Mouse (Mus musculus): ENCODE results near the gene Kcnk6. TPM values are rescaled to one million over a fixed set of nuclear protein-coding genes. Genes with fewer than 3 reads are reported as not detected.

The Kcnk6 gene
- polyA plus RNA-seq, 1 experiment from 2014 or later, result 1.5 TPM

DNA sequence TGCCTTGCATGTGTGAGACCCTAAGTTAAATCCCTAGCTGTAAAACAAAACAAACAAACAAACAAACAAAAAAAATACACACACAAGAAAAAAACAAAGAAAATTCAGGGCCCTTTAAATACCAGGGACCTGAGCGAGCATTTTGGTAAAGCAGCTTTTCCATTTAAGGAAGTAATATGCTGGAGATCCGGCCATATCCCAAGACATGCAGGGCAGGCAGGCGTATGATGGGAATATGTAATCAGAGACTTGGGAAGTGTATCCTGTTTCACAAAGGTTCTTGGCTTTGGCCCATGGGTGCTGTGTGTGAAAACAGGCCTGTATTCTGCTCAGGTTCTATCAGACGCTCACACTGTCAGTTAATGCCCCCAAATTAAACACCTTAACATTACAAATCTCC, 45.2 kb upstream of the Kcnk6 start:
- no peak for TF ChIP-seq CTCF (IDR thresholded peaks at IDR 0.05; ENCODE audit: low read depth)
- Histone ChIP-seq H3K9ac (ENCODE audit: low read depth, low read length) (no peak overlapping the region), H3K4me1 (replicated peaks; ENCODE audit: control insufficient read depth, insufficient read depth, low read length) (peaks cover 7% of the 10 kb centered on the region; the same call in 1 of the 2 replicates), H3K27me3 (replicated peaks; ENCODE audit: control insufficient read depth, insufficient read depth, low read length) (no peaks in the 10 kb centered on the region), H3K4me3 (ENCODE audit: low read depth, low read length) (no peak overlapping the region), H3K4me2 (replicated peaks; ENCODE audit: low read depth) (peak overlapping the region; percentile 37; the same call in 1 of the 2 replicates), H3K9me3 (ENCODE audit: control insufficient read depth) (no peaks in the 10 kb centered on the region), H3K27ac (ENCODE audit: low read depth, low read length) (no peak overlapping the region), H3K36me3 (ENCODE audit: control insufficient read depth, insufficient read depth) (no peaks in the 10 kb centered on the region)
- 59% methylated on average over 4 of the region's 4 CpGs for WGBS
- ATAC-seq, result no peak

GRCm38 (mm10) chr7:29276715-29277114, 44.4 kb upstream of the Kcnk6 start:
- whole genome bisulfite sequencing, result 62% methylated on average over 5 of the region's 5 CpGs

DNA sequence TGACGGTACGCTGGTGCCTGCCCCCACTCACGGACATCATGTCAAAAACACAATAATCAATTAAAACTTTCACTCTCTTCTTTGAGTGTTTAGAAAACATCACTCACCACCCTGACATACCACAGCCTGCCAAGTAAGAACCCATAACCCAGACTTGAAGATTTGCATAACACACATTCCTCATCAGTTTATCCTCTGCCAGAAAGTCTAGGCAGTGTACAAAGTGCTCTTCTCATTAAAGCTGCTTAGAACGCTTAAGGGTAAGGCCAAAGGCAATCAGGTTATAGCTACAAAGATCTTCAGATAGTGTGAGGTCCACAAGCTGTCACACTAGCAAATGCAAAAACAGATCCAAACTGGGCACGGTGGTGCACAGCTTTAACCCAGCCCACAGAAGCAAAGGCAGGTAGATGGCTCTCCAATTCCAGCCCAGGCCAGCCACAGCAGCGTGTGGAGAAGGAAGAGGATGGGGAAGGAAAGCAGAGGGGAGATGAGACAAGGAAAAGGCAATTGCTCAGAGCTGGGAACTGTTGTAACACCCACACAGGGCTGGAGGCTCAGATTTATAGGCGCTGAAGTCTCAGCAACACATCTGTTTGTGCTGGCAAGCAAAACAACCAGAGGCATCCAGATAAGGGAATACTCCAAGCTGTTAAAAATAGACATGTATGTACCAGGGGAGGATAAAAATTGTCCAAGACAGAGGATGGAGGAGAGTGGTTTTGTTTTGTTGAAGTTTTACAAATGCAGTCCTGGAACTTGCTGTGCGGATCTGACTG, 39.6 kb upstream of the Kcnk6 start:
- Histone ChIP-seq H3K9me3 (ENCODE audit: control insufficient read depth) (no peaks in the 10 kb centered on the region), H3K27ac (ENCODE audit: low read depth, low read length) (peak overlapping the region; percentile 23; the same call in 1 of the 2 replicates), H3K4me3 (ENCODE audit: low read depth, low read length) (no peak overlapping the region), H3K4me1 (replicated peaks; ENCODE audit: control insufficient read depth, insufficient read depth, low read length) (peaks cover 10% of the 10 kb centered on the region; the same call in 1 of the 2 replicates), H3K36me3 (ENCODE audit: control insufficient read depth, insufficient read depth) (no peaks in the 10 kb centered on the region), H3K9ac (ENCODE audit: low read depth, low read length) (no peak overlapping the region), H3K27me3 (replicated peaks; ENCODE audit: control insufficient read depth, insufficient read depth, low read length) (no peaks in the 10 kb centered on the region), H3K4me2 (replicated peaks; ENCODE audit: low read depth) (no peak overlapping the region)
- 39% methylated on average over 8 of the region's 8 CpGs for WGBS
- ATAC-seq, result no peak
- no peak for TF ChIP-seq CTCF (IDR thresholded peaks at IDR 0.05; ENCODE audit: low read depth)

More at GRCm38 (mm10) chr7:29276715-29277114, 44.4 kb upstream of the Kcnk6 start:
- H3K27ac ChIP-seq (ENCODE audit: low read depth, low read length), result no peak overlapping the region
- H3K9me3 ChIP-seq (ENCODE audit: control insufficient read depth), result no peaks in the 10 kb centered on the region
- no peak overlapping the region for H3K4me2 ChIP-seq (replicated peaks; ENCODE audit: low read depth)
- H3K4me1 ChIP-seq (replicated peaks; ENCODE audit: control insufficient read depth, insufficient read depth, low read length), result 0 out of 2 replicates have a peak, but pooled peaks cover 7% of the 10 kb centered on the region
- H3K9ac ChIP-seq (ENCODE audit: low read depth, low read length), result no peak overlapping the region
- no peak overlapping the region for H3K4me3 ChIP-seq (ENCODE audit: low read depth, low read length)
- TF ChIP-seq CTCF (IDR thresholded peaks at IDR 0.05; ENCODE audit: low read depth), result no peak
- H3K36me3 ChIP-seq (ENCODE audit: control insufficient read depth, insufficient read depth), result no peaks in the 10 kb centered on the region
- no peaks in the 10 kb centered on the region for H3K27me3 ChIP-seq (replicated peaks; ENCODE audit: control insufficient read depth, insufficient read depth, low read length)
- no peak for ATAC-seq

DNA sequence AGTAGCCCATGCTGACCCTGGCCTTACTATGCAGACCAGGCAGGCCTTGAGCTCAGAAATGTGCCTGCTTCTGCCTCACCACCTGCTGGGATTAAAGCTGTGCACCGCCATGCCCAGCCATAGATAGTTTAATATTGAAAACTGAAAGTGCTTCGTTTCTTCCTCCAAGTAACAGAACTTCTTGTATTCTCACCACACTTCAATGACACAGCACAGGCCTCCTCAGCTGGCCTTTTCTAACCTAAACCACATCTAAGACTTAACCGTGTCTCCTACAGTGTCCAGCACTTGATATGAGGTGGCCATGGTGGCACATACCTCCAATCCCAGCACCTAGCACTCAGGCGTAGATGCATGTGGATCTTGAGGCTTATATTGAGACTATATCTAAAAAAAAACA, 38.1 kb upstream of the Kcnk6 start:
- 67% methylated on average over 4 of the region's 4 CpGs for WGBS
- no peak for ATAC-seq
- no peak for TF ChIP-seq CTCF (IDR thresholded peaks at IDR 0.05; ENCODE audit: low read depth)
- no peaks in the 10 kb centered on the region for H3K9me3 ChIP-seq (ENCODE audit: control insufficient read depth)
- H3K27ac ChIP-seq (ENCODE audit: low read depth, low read length), result no peak overlapping the region
- no peaks in the 10 kb centered on the region for H3K27me3 ChIP-seq (replicated peaks; ENCODE audit: control insufficient read depth, insufficient read depth, low read length)
- H3K4me1 ChIP-seq (replicated peaks; ENCODE audit: control insufficient read depth, insufficient read depth, low read length), result peaks cover 10% of the 10 kb centered on the region; the same call in 1 of the 2 replicates
- no peak overlapping the region for H3K9ac ChIP-seq (ENCODE audit: low read depth, low read length)
- no peak overlapping the region for H3K4me2 ChIP-seq (replicated peaks; ENCODE audit: low read depth)
- no peak overlapping the region for H3K4me3 ChIP-seq (ENCODE audit: low read depth, low read length)
- no peaks in the 10 kb centered on the region for H3K36me3 ChIP-seq (ENCODE audit: control insufficient read depth, insufficient read depth)

DNA sequence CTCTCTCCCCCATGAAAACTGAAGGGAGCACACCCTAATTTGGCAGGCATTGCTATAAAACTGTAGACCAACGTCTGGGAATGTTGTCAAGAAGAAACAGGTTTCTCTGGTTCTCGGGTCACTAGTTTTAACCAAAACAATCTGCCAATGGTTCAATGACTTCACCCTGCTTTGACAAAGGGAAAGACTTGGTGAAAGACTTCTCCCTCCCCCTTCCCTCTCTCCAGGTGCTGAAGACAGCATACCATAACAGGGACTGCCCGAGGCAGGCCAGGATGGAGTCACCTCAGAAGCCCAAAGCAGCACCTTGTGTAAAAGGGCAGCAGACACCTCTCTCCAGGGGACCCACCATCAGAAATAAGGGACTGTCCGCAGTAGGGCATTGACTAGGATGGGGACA, 34.6 kb upstream of the Kcnk6 start:
- Histone ChIP-seq H3K27me3 (replicated peaks; ENCODE audit: control insufficient read depth, insufficient read depth, low read length) (no peaks in the 10 kb centered on the region), H3K9ac (ENCODE audit: low read depth, low read length) (no peak overlapping the region), H3K4me2 (replicated peaks; ENCODE audit: low read depth) (no peak overlapping the region), H3K36me3 (ENCODE audit: control insufficient read depth, insufficient read depth) (no peaks in the 10 kb centered on the region), H3K9me3 (ENCODE audit: control insufficient read depth) (no peaks in the 10 kb centered on the region), H3K27ac (ENCODE audit: low read depth, low read length) (no peak overlapping the region; the same call in 1 of the 2 replicates), H3K4me3 (ENCODE audit: low read depth, low read length) (no peak overlapping the region), H3K4me1 (replicated peaks; ENCODE audit: control insufficient read depth, insufficient read depth, low read length) (peaks cover 4% of the 10 kb centered on the region; the same call in 1 of the 2 replicates)
- no peak for TF ChIP-seq CTCF (IDR thresholded peaks at IDR 0.05; ENCODE audit: low read depth)
- ATAC-seq, result no peak
- WGBS, result 35% methylated on average over 4 of the region's 4 CpGs

- Histone ChIP-seq H3K27ac (ENCODE audit: low read depth, low read length) (peak overlapping the region; percentile 11; the same call in 1 of the 2 replicates), H3K9me3 (ENCODE audit: control insufficient read depth) (no peaks in the 10 kb centered on the region), H3K4me1 (replicated peaks; ENCODE audit: control insufficient read depth, insufficient read depth, low read length) (peaks cover 4% of the 10 kb centered on the region; the same call in 1 of the 2 replicates), H3K4me3 (ENCODE audit: low read depth, low read length) (no peak overlapping the region), H3K27me3 (replicated peaks; ENCODE audit: control insufficient read depth, insufficient read depth, low read length) (no peaks in the 10 kb centered on the region), H3K4me2 (replicated peaks; ENCODE audit: low read depth) (no peak overlapping the region), H3K36me3 (ENCODE audit: control insufficient read depth, insufficient read depth) (no peaks in the 10 kb centered on the region), H3K9ac (ENCODE audit: low read depth, low read length) (no peak overlapping the region)
- 67% methylated on average over 7 of the region's 7 CpGs for WGBS
- no peak for TF ChIP-seq CTCF (IDR thresholded peaks at IDR 0.05; ENCODE audit: low read depth)
- ATAC-seq, result no peak
Measured at GRCm38 (mm10) chr7:29265636-29266035, 33.3 kb upstream of the Kcnk6 start.

Measured in intestine, postnatal 0 days (tissue).